Mouse (Mus musculus): ENCODE data around the gene Tfpi. TPM values are rescaled to one million over a fixed set of nuclear protein-coding genes. Genes with fewer than 3 reads are reported as not detected.
A peak's percentile ranks its signal among the peaks of the same experiment; 100 is the strongest.

The Tfpi gene
- total and polyA plus RNA-seq, 2 experiments from 2014 or later: 10.4 to 13.2 TPM

- no peak overlapping the region for H3K9ac ChIP-seq (replicated peaks; ENCODE audit: low read length, poor library complexity, severe bottlenecking)
- no peaks in the 10 kb centered on the region for H3K4me1 ChIP-seq (ENCODE audit: insufficient read depth, low read length)
- H3K4me3 ChIP-seq (ENCODE audit: low read depth, low read length): no peak overlapping the region
- no peak overlapping the region for H3K4me2 ChIP-seq (ENCODE audit: low read depth, low read length, poor library complexity, severe bottlenecking)
- TF ChIP-seq CTCF (IDR thresholded peaks at IDR 0.05): peak; percentile 19; the same call in 1 of the 2 replicates
- H3K9me3 ChIP-seq (ENCODE audit: low read length): no peaks in the 10 kb centered on the region
- no peak overlapping the region for H3K27ac ChIP-seq (ENCODE audit: low read depth, low read length)
- no peaks in the 10 kb centered on the region for H3K36me3 ChIP-seq (ENCODE audit: insufficient read depth, low read length)
- H3K27me3 ChIP-seq (ENCODE audit: insufficient read depth, low read length): no peaks in the 10 kb centered on the region
- WGBS: 73% methylated on average over 3 of the region's 3 CpGs
- ATAC-seq (ENCODE audit: low FRiP score): no peak
- DNase-seq (ENCODE audit: low spot score): no peak
Observed at GRCm38 (mm10) chr2:84428836-84429235, 47.7 kb downstream of the Tfpi start.

- H3K9ac ChIP-seq (replicated peaks; ENCODE audit: low read length, poor library complexity, severe bottlenecking): no peak overlapping the region
- no peak for TF ChIP-seq CTCF (IDR thresholded peaks at IDR 0.05)
- H3K27me3 ChIP-seq (ENCODE audit: insufficient read depth, low read length): no peaks in the 10 kb centered on the region
- H3K4me3 ChIP-seq (ENCODE audit: low read depth, low read length): no peak overlapping the region
- no peak for ATAC-seq (ENCODE audit: low FRiP score)
- no peak overlapping the region for H3K4me2 ChIP-seq (ENCODE audit: low read depth, low read length, poor library complexity, severe bottlenecking)
- no peak for DNase-seq (ENCODE audit: low spot score)
- no peaks in the 10 kb centered on the region for H3K36me3 ChIP-seq (ENCODE audit: insufficient read depth, low read length)
- H3K27ac ChIP-seq (ENCODE audit: low read depth, low read length): no peak overlapping the region
- WGBS: 91% methylated on average over 4 of the region's 4 CpGs
- no peaks in the 10 kb centered on the region for H3K9me3 ChIP-seq (ENCODE audit: low read length)
- H3K4me1 ChIP-seq (ENCODE audit: insufficient read depth, low read length): no peaks in the 10 kb centered on the region
Observed at GRCm38 (mm10) chr2:84426531-84426930, 50.0 kb downstream of the Tfpi start.

- Histone ChIP-seq H3K9me3 (ENCODE audit: low read length) (no peaks in the 10 kb centered on the region), H3K4me2 (ENCODE audit: low read depth, low read length, poor library complexity, severe bottlenecking) (peak within 1 kb of the TSS; percentile 66), H3K27ac (ENCODE audit: low read depth, low read length) (no peak within 1 kb of the TSS), H3K9ac (replicated peaks; ENCODE audit: low read length, poor library complexity, severe bottlenecking) (peak within 1 kb of the TSS; percentile 46; the same call in 1 of the 2 replicates), H3K4me1 (ENCODE audit: insufficient read depth, low read length) (no peaks in the 10 kb centered on the region), H3K4me3 (ENCODE audit: low read depth, low read length) (peak within 1 kb of the TSS; percentile 35), H3K27me3 (ENCODE audit: insufficient read depth, low read length) (no peaks in the 10 kb centered on the region), H3K36me3 (ENCODE audit: insufficient read depth, low read length) (no peaks in the 10 kb centered on the region)
- DNase-seq (ENCODE audit: low spot score): peak; percentile 58
- ATAC-seq (ENCODE audit: low FRiP score): 0 out of 2 replicates have a peak, but pooled peaks have one; percentile 47
- no peak for TF ChIP-seq CTCF (IDR thresholded peaks at IDR 0.05)
- WGBS: 1% methylated on average over 10 of the region's 10 CpGs
Observed at GRCm38 (mm10) chr2:84425138-84425537, 51.4 kb downstream of the Tfpi start, which contains the start of gene Calcrl. TSS of gene Calcrl (minus strand) at chr2:84425411.

- peak; percentile 26 for DNase-seq (ENCODE audit: low spot score)
- 67% methylated on average over 4 of the region's 4 CpGs for WGBS
- H3K9ac ChIP-seq (replicated peaks; ENCODE audit: low read length, poor library complexity, severe bottlenecking): no peak overlapping the region
Observed at GRCm38 (mm10) chr2:84416501-84416900, 60.1 kb downstream of the Tfpi start.

GRCm38 (mm10) chr2:84409796-84410592, 66.6 kb downstream of the Tfpi start:
- H3K9ac ChIP-seq (replicated peaks; ENCODE audit: low read length, poor library complexity, severe bottlenecking): no peak overlapping the region
- H3K4me2 ChIP-seq (ENCODE audit: low read depth, low read length, poor library complexity, severe bottlenecking): no peak overlapping the region
- no peak overlapping the region for H3K4me3 ChIP-seq (ENCODE audit: low read depth, low read length)
- DNase-seq (ENCODE audit: low spot score) (no peak), ATAC-seq (ENCODE audit: low FRiP score) (no peak)
- no peak overlapping the region for H3K27ac ChIP-seq (ENCODE audit: low read depth, low read length)
- no peaks in the 10 kb centered on the region for H3K4me1 ChIP-seq (ENCODE audit: insufficient read depth, low read length)
- H3K36me3 ChIP-seq (ENCODE audit: insufficient read depth, low read length): no peaks in the 10 kb centered on the region
- TF ChIP-seq CTCF (IDR thresholded peaks at IDR 0.05): no peak
- H3K9me3 ChIP-seq (ENCODE audit: low read length): no peaks in the 10 kb centered on the region
- H3K27me3 ChIP-seq (ENCODE audit: insufficient read depth, low read length): no peaks in the 10 kb centered on the region

More at GRCm38 (mm10) chr2:84416501-84416900, 60.1 kb downstream of the Tfpi start:
- no peaks in the 10 kb centered on the region for H3K4me1 ChIP-seq (ENCODE audit: insufficient read depth, low read length)
- H3K4me3 ChIP-seq (ENCODE audit: low read depth, low read length): no peak overlapping the region
- no peaks in the 10 kb centered on the region for H3K27me3 ChIP-seq (ENCODE audit: insufficient read depth, low read length)
- H3K27ac ChIP-seq (ENCODE audit: low read depth, low read length): no peak overlapping the region
- TF ChIP-seq CTCF (IDR thresholded peaks at IDR 0.05): no peak
- H3K36me3 ChIP-seq (ENCODE audit: insufficient read depth, low read length): no peaks in the 10 kb centered on the region
- no peak for ATAC-seq (ENCODE audit: low FRiP score)
- H3K9me3 ChIP-seq (ENCODE audit: low read length): no peaks in the 10 kb centered on the region
- no peak overlapping the region for H3K4me2 ChIP-seq (ENCODE audit: low read depth, low read length, poor library complexity, severe bottlenecking)

GRCm38 (mm10) chr2:84404834-84405233, 71.7 kb downstream of the Tfpi start:
- Histone ChIP-seq H3K36me3 (ENCODE audit: insufficient read depth, low read length) (no peaks in the 10 kb centered on the region), H3K4me3 (ENCODE audit: low read depth, low read length) (no peak overlapping the region), H3K4me2 (ENCODE audit: low read depth, low read length, poor library complexity, severe bottlenecking) (no peak overlapping the region), H3K9ac (replicated peaks; ENCODE audit: low read length, poor library complexity, severe bottlenecking) (no peak overlapping the region), H3K4me1 (ENCODE audit: insufficient read depth, low read length) (no peaks in the 10 kb centered on the region), H3K27me3 (ENCODE audit: insufficient read depth, low read length) (no peaks in the 10 kb centered on the region), H3K9me3 (ENCODE audit: low read length) (no peaks in the 10 kb centered on the region), H3K27ac (ENCODE audit: low read depth, low read length) (no peak overlapping the region)
- no peak for DNase-seq (ENCODE audit: low spot score)
- WGBS: 86% methylated on average over 3 of the region's 3 CpGs
- TF ChIP-seq CTCF (IDR thresholded peaks at IDR 0.05): no peak
- ATAC-seq (ENCODE audit: low FRiP score): no peak
